In genomic region chr1:135535256-135535655, GRCm38 (mm10) we compare ENCODE assay signal across 9 mouse cellular contexts.
DNase-seq lines count a peak whose midpoint lies in the region; ATAC-seq and TF ChIP-seq lines count a peak whose summit lies in the region.
"Had no signal": no experiment of that assay in that cellular context is flagged by ENCODE, and none has a peak within 500 bp of the region (broad histone marks: within the 10 kb centered on the region; RNA-seq: fewer than 3 reads in every experiment).

No protein-coding gene starts in this region.

- H3K4me2 ChIP-seq in forebrain, postnatal 0 days (ENCODE audit: low read depth): no peak overlapping the region
- no peak overlapping the region for H3K4me2 ChIP-seq in intestine, embryonic 14.5 days (ENCODE audit: low read length)
- H3K4me2 ChIP-seq in stomach, postnatal 0 days (replicated peaks; ENCODE audit: low read depth): no peak overlapping the region
- H3K4me2 ChIP-seq: limb, embryonic 12.5 days had no signal

- WGBS in forebrain, embryonic 10.5 days: 55% methylated on average over 4 of the region's 4 CpGs
- 49% methylated on average over 4 of the region's 4 CpGs for WGBS in forebrain, postnatal 0 days
- WGBS in intestine, embryonic 14.5 days: 19% methylated on average over 4 of the region's 4 CpGs
- WGBS in stomach, postnatal 0 days: 8% methylated on average over 4 of the region's 4 CpGs

- no peaks in the 10 kb centered on the region for H3K9me3 ChIP-seq in forebrain, embryonic 10.5 days
- no peaks in the 10 kb centered on the region for H3K9me3 ChIP-seq in forebrain, postnatal 0 days (ENCODE audit: low read length)
- no peaks in the 10 kb centered on the region for H3K9me3 ChIP-seq in intestine, embryonic 14.5 days (ENCODE audit: control insufficient read depth, low read length)
- no peaks in the 10 kb centered on the region for H3K9me3 ChIP-seq in stomach, postnatal 0 days (ENCODE audit: control insufficient read depth, low read length)
- H3K9me3 ChIP-seq: limb, embryonic 12.5 days had no signal

- peaks cover 47% of the 10 kb centered on the region for H3K4me1 ChIP-seq in forebrain, embryonic 10.5 days
- H3K4me1 ChIP-seq in forebrain, postnatal 0 days (ENCODE audit: insufficient read depth): no peaks in the 10 kb centered on the region
- peaks cover 2% of the 10 kb centered on the region for H3K4me1 ChIP-seq in testis, adult 2 months (ENCODE audit: control insufficient read depth, insufficient read depth, low read length)
- H3K4me1 ChIP-seq in intestine, embryonic 14.5 days (replicated peaks; ENCODE audit: control insufficient read depth, insufficient read depth, low read length): peaks cover 29% of the 10 kb centered on the region
- H3K4me1 ChIP-seq in stomach, postnatal 0 days (replicated peaks; ENCODE audit: control insufficient read depth, insufficient read depth): 0 out of 2 replicates have a peak, but pooled peaks cover 5% of the 10 kb centered on the region

- no peak for TF ChIP-seq POLR2A in testis, adult 2 months (IDR thresholded peaks at IDR 0.05; ENCODE audit: control insufficient read depth, low read depth, low read length)

- no peak for TF ChIP-seq CTCF in forebrain, postnatal 0 days (IDR thresholded peaks at IDR 0.05; ENCODE audit: low read depth)
- no peak for TF ChIP-seq CTCF in testis, adult 2 months (IDR thresholded peaks at IDR 0.05; ENCODE audit: control insufficient read depth, insufficient read depth, insufficient replicate concordance, low read depth, low read length)
- no peak; the same call in 1 of the 2 replicates for TF ChIP-seq CTCF in stomach, postnatal 0 days (IDR thresholded peaks at IDR 0.05; ENCODE audit: low read depth)

- peaks cover 50% of the 10 kb centered on the region for H3K36me3 ChIP-seq in forebrain, embryonic 10.5 days (replicated peaks)
- H3K36me3 ChIP-seq in forebrain, postnatal 0 days (ENCODE audit: insufficient read depth): peaks cover 46% of the 10 kb centered on the region
- H3K36me3 ChIP-seq in testis, adult 2 months (ENCODE audit: control insufficient read depth, insufficient read depth, low read length): no peaks in the 10 kb centered on the region
- H3K36me3 ChIP-seq in intestine, embryonic 14.5 days (ENCODE audit: control insufficient read depth, insufficient read depth, low read length): 0 out of 2 replicates have a peak, but pooled peaks cover 7% of the 10 kb centered on the region
- no peaks in the 10 kb centered on the region for H3K36me3 ChIP-seq in stomach, postnatal 0 days (ENCODE audit: control insufficient read depth, insufficient read depth, low read length)

- H3K27me3 ChIP-seq in forebrain, embryonic 10.5 days (ENCODE audit: poor library complexity, severe bottlenecking): no peaks in the 10 kb centered on the region
- no peaks in the 10 kb centered on the region for H3K27me3 ChIP-seq in forebrain, postnatal 0 days (ENCODE audit: insufficient read depth, low read length)
- H3K27me3 ChIP-seq in testis, adult 2 months (ENCODE audit: control insufficient read depth, insufficient read depth, low read length): no peaks in the 10 kb centered on the region
- no peaks in the 10 kb centered on the region for H3K27me3 ChIP-seq in intestine, embryonic 14.5 days (replicated peaks; ENCODE audit: control insufficient read depth, insufficient read depth, low read length)
- H3K27me3 ChIP-seq in stomach, postnatal 0 days (ENCODE audit: control insufficient read depth, insufficient read depth, low read length): no peaks in the 10 kb centered on the region
- H3K27me3 ChIP-seq: limb, embryonic 12.5 days had no signal

- no peak overlapping the region for H3K4me3 ChIP-seq in forebrain, embryonic 10.5 days
- no peak overlapping the region for H3K4me3 ChIP-seq in forebrain, postnatal 0 days (ENCODE audit: low read depth, low read length)
- H3K4me3 ChIP-seq in testis, adult 2 months (ENCODE audit: control insufficient read depth, low read depth, low read length): no peak overlapping the region
- no peak overlapping the region for H3K4me3 ChIP-seq in intestine, embryonic 14.5 days (ENCODE audit: low read depth, low read length)
- H3K4me3 ChIP-seq in stomach, postnatal 0 days (ENCODE audit: low read depth, low read length): no peak overlapping the region
- H3K4me3 ChIP-seq: limb, embryonic 12.5 days had no signal

- no peak overlapping the region for H3K9ac ChIP-seq in forebrain, postnatal 0 days
- no peak overlapping the region for H3K9ac ChIP-seq in intestine, embryonic 14.5 days (ENCODE audit: low read length)
- 0 out of 2 replicates have a peak overlapping the region, but pooled peaks have one; percentile 4 for H3K9ac ChIP-seq in stomach, postnatal 0 days (ENCODE audit: low read length)
- H3K9ac ChIP-seq: limb, embryonic 12.5 days had no signal

- DNase-seq in forebrain, embryonic 10.5 days (ENCODE audit: extremely low spot score, low spot score): no peak
- no peak for DNase-seq in forebrain, postnatal 0 days
- no peak for DNase-seq in testis, postnatal 14 days (ENCODE audit: low spot score)
- peak; percentile 62 for DNase-seq in intestine, embryonic 14.5 days (ENCODE audit: low spot score)
- peak; percentile 63 for DNase-seq in stomach, postnatal 0 days (ENCODE audit: low spot score)
- DNase-seq in spleen, postnatal 14 days (ENCODE audit: low spot score in 2 of 2): no peak
- DNase-seq in cerebellum, adult 18-20 months: no peak

- no peak for TF ChIP-seq EP300 in stomach, postnatal 0 days (optimal IDR thresholded peaks at IDR 0.05)

- H3K27ac ChIP-seq in forebrain, embryonic 10.5 days: peak overlapping the region; percentile 30; the same call in 1 of the 2 replicates
- H3K27ac ChIP-seq in forebrain, postnatal 0 days (ENCODE audit: low read depth, low read length): no peak overlapping the region
- 0 out of 2 replicates have a peak overlapping the region, but pooled peaks have one; percentile 7 for H3K27ac ChIP-seq in testis, adult 2 months (ENCODE audit: control insufficient read depth, insufficient read depth, low read depth, low read length)
- H3K27ac ChIP-seq in intestine, embryonic 14.5 days (ENCODE audit: low read depth): peak overlapping the region; percentile 69
- H3K27ac ChIP-seq in stomach, postnatal 0 days (replicated peaks): peak overlapping the region; percentile 82
- H3K27ac ChIP-seq: limb, embryonic 12.5 days had no signal

- no peak for ATAC-seq in forebrain, postnatal 0 days
- ATAC-seq in intestine, embryonic 14.5 days (replicated peaks; ENCODE audit: low FRiP score, low TSS enrichment, low read depth): no peak
- ATAC-seq in stomach, postnatal 0 days (ENCODE audit: low FRiP score, low TSS enrichment): peak; percentile 73

Comparison
In these comparisons a context has a peak if more than half of its experiments do, and no peak if none do; other contexts are left out.
1. DNase-seq: peak in intestine, embryonic 14.5 days (single experiment) and stomach, postnatal 0 days (single experiment); none in forebrain, embryonic 10.5 days (single experiment), forebrain, postnatal 0 days (single experiment), testis, postnatal 14 days (single experiment), spleen, postnatal 14 days (0 of 2) and cerebellum, adult 18-20 months (0 of 2).